Mouse (Mus musculus) small intestine, adult 2 months (tissue): ENCODE results near the gene Scamp4.

ENCODE experiments used
- CTCF ChIP-seq: fragments of 200-500 bp; IDR thresholded peaks from 2 replicates; pipeline ENCODE4 v1.5.1; 2012; ENCODE audit warnings: low read depth, mild to moderate bottlenecking, control low read depth, inconsistent platforms, low read length, moderate library complexity, mixed read lengths; ENCODE audit not compliant: insufficient replicate concordance, insufficient read length; ENCODE audit errors: extremely low read depth
- POLR2A ChIP-seq: fragments of 200-500 bp; IDR thresholded peaks from 2 replicates; pipeline ENCODE4 v1.6.1; 2012; ENCODE audit warnings: low read depth, mild to moderate bottlenecking, control low read depth, inconsistent platforms, low read length, moderate library complexity

DNA sequence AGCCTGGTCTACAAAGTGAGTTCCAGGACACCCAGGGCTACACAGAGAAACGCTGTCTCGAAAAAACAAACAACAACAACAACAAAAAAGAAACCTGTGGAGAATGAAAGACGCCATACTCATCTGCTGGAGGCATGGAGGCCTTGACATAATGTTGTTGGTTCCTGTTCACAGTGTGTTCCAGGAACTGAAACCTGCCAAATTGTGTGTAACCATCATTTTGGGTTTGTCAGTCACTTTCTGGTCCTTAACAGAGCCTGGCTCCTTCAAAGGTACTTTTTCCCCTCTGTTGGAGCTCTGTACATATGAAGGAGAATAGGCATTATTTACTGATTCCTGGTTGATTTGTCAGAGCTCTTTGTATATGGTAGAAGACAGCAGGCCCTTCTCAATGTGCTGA, 9.2 kb downstream of the Scamp4 start:
- no peak for TF ChIP-seq CTCF
- TF ChIP-seq POLR2A = no peak
